In genomic region chr13:99352758-99353489, GRCm38 (mm10) we compare ENCODE assay signal across 8 mouse cellular contexts. TPM values are rescaled to one million over a fixed set of nuclear protein-coding genes. Genes with fewer than 3 reads are reported as not detected.
DNase-seq lines count a peak whose midpoint lies in the region; ATAC-seq and TF ChIP-seq lines count a peak whose summit lies in the region.

No protein-coding gene starts in this region.

- TF ChIP-seq POLR2A in ES-Bruce4 (IDR thresholded peaks at IDR 0.05; ENCODE audit: insufficient read depth, low read length): no peak

- peaks cover 6% of the 10 kb centered on the region for H3K4me1 ChIP-seq in ES-Bruce4 (ENCODE audit: control insufficient read depth, insufficient read depth, low read length)
- no peaks in the 10 kb centered on the region for H3K4me1 ChIP-seq in forebrain, embryonic 14.5 days (ENCODE audit: control insufficient read depth, insufficient read depth, low read length)
- H3K4me1 ChIP-seq in neural tube, embryonic 15.5 days: peaks cover 7% of the 10 kb centered on the region

- WGBS in forebrain, embryonic 14.5 days: 12% methylated on average over 28 of the region's 28 CpGs
- WGBS in neural tube, embryonic 15.5 days: 10% methylated on average over 28 of the region's 28 CpGs

- H3K9me3 ChIP-seq in ES-Bruce4 (replicated peaks; ENCODE audit: control insufficient read depth, insufficient read depth, low read length, poor library complexity, severe bottlenecking): no peaks in the 10 kb centered on the region
- no peaks in the 10 kb centered on the region for H3K9me3 ChIP-seq in forebrain, embryonic 14.5 days (replicated peaks; ENCODE audit: control insufficient read depth, low read length)
- no peaks in the 10 kb centered on the region for H3K9me3 ChIP-seq in neural tube, embryonic 15.5 days (replicated peaks)

- peak; percentile 96 for DNase-seq in cerebellum, adult 11 months
- peak; percentile 99 for DNase-seq in forebrain, embryonic 14.5 days (ENCODE audit: low spot score)
- DNase-seq in heart, postnatal 14 days: peak; percentile 92 to 93
- peak; percentile 97 for DNase-seq in layer of hippocampus, adult 11-12 months (ENCODE audit: low spot score)
- DNase-seq in lung, adult 18-20 months: peak; percentile 97
- DNase-seq in testis, postnatal 14 days (ENCODE audit: low spot score): peak; percentile 94

- peak overlapping the region; percentile 49 for H3K4me2 ChIP-seq in forebrain, embryonic 14.5 days (ENCODE audit: low read length)
- H3K4me2 ChIP-seq in neural tube, embryonic 15.5 days: peak overlapping the region; percentile 75

- H3K36me3 ChIP-seq in ES-Bruce4 (ENCODE audit: control insufficient read depth, insufficient read depth, low read length, poor library complexity, severe bottlenecking): peaks cover 8% of the 10 kb centered on the region; the same call in 1 of the 2 replicates
- peaks cover 23% of the 10 kb centered on the region for H3K36me3 ChIP-seq in forebrain, embryonic 14.5 days (ENCODE audit: control insufficient read depth, insufficient read depth, low read length)
- peaks cover 20% of the 10 kb centered on the region for H3K36me3 ChIP-seq in neural tube, embryonic 15.5 days

- H3K27ac ChIP-seq in ES-Bruce4 (ENCODE audit: insufficient read depth, low read length): no peak overlapping the region; the same call in 1 of the 2 replicates
- H3K27ac ChIP-seq in forebrain, embryonic 14.5 days (ENCODE audit: low read depth, low read length): 0 out of 2 replicates have a peak overlapping the region, but pooled peaks have one; percentile 61
- peak overlapping the region; percentile 88 for H3K27ac ChIP-seq in neural tube, embryonic 15.5 days (replicated peaks)

- peak; percentile 98 for TF ChIP-seq CTCF in ES-Bruce4 (IDR thresholded peaks at IDR 0.05; ENCODE audit: low read depth, low read length)

- H3K9ac ChIP-seq in ES-Bruce4 (ENCODE audit: low read depth, poor library complexity, severe bottlenecking): peak overlapping the region; percentile 49; the same call in 1 of the 2 replicates
- H3K9ac ChIP-seq in forebrain, embryonic 14.5 days (ENCODE audit: low read length): peak overlapping the region; percentile 33; the same call in 1 of the 2 replicates
- peak overlapping the region; percentile 45 for H3K9ac ChIP-seq in neural tube, embryonic 15.5 days (replicated peaks)

- peak overlapping the region; percentile 63 for H3K4me3 ChIP-seq in ES-Bruce4 (ENCODE audit: low read depth, low read length)
- H3K4me3 ChIP-seq in forebrain, embryonic 14.5 days (ENCODE audit: low read depth, low read length): peak overlapping the region; percentile 39
- peak overlapping the region; percentile 49 for H3K4me3 ChIP-seq in neural tube, embryonic 15.5 days (replicated peaks)

- TF ChIP-seq EP300 in ES-Bruce4 (IDR thresholded peaks at IDR 0.05; ENCODE audit: insufficient read depth, low read depth, low read length): peak; percentile 56; the same call in 1 of the 2 replicates

- ATAC-seq in forebrain, embryonic 14.5 days: peak; percentile 100
- peak; percentile 100 for ATAC-seq in neural tube, embryonic 15.5 days (ENCODE audit: low FRiP score)

- intact Hi-C loops in heart, postnatal 14 days (cut with DNase I): loop anchor here (2.0 to 10.0 kb wide), 2 partner anchors 490 to 662 kb away; partner anchors contain the start of gene Mccc2

- no peaks in the 10 kb centered on the region for H3K27me3 ChIP-seq in ES-Bruce4 (ENCODE audit: control insufficient read depth, insufficient read depth, low read length, poor library complexity, severe bottlenecking)
- H3K27me3 ChIP-seq in forebrain, embryonic 14.5 days (replicated peaks; ENCODE audit: control insufficient read depth, insufficient read depth, low read length): no peaks in the 10 kb centered on the region
- H3K27me3 ChIP-seq in neural tube, embryonic 15.5 days (replicated peaks): no peaks in the 10 kb centered on the region

RNA-seq across cellular contexts. Expression of gene Mrps27, which starts 8.3 kb away (rescaled TPM):
- 61.2 and 63.1 TPM in 2 replicates for polyA plus RNA-seq in ES-Bruce4 (2011; ENCODE audit: insufficient read depth, insufficient read length, low read depth, missing spikeins)
- 45.6 and 48.0 TPM in 2 replicates for polyA plus RNA-seq in forebrain, embryonic 14.5 days (2014; fragmentation: Nextera tagmentation; extraction: Ambion mirVana)
- 10 to 100 TPM; 37.2 to 42.8 TPM for total RNA-seq in heart, postnatal 14 days (2021)
- 40.9 and 47.3 TPM in 2 replicates for polyA plus RNA-seq in neural tube, embryonic 15.5 days (2015; fragmentation: Nextera tagmentation; extraction: Ambion mirVana)

RNA-seq across cellular contexts. Expression of gene Ptcd2, which starts 8.4 kb away (rescaled TPM):
- 39.4 and 40.2 TPM in 2 replicates for polyA plus RNA-seq in ES-Bruce4 (2011; ENCODE audit: insufficient read depth, insufficient read length, low read depth, missing spikeins)
- 60.9 and 64.8 TPM in 2 replicates for polyA plus RNA-seq in forebrain, embryonic 14.5 days (2014; fragmentation: Nextera tagmentation; extraction: Ambion mirVana)
- 10 to 100 TPM; 41.4 to 43.1 TPM for total RNA-seq in heart, postnatal 14 days (2021)
- polyA plus RNA-seq in neural tube, embryonic 15.5 days (2015; fragmentation: Nextera tagmentation; extraction: Ambion mirVana): 57.1 and 59.6 TPM in 2 replicates
